Mouse (Mus musculus) kidney, embryonic 15.5 days (tissue): ENCODE measurements around the gene Ubp1. TPM values are rescaled to one million over a fixed set of nuclear protein-coding genes. Genes with fewer than 3 reads are reported as not detected.

Source experiments
- ATAC-seq: fragments of 200-750 bp; cut with Nextera tagmentation; replicated peaks from 2 replicates; pipeline ENCODE4 v1.8.0; 2017; ENCODE audit warnings: moderate TSS enrichment; ENCODE audit not compliant: low FRiP score
- H3K27ac ChIP-seq: fragments of 300-500 bp; sonication (generic); 2 replicates; pipeline ENCODE4 v1.5.1; 2015; ENCODE audit warnings: mild to moderate bottlenecking, inconsistent platforms
- H3K27me3 ChIP-seq: fragments of 300-500 bp; sonication (generic); 2 replicates; pipeline ENCODE4 v1.6.1; 2015; ENCODE audit warnings: inconsistent platforms
- H3K36me3 ChIP-seq: fragments of 300-500 bp; sonication (generic); 2 replicates; pipeline ENCODE4 v1.6.1; 2015; ENCODE audit warnings: inconsistent platforms
- H3K4me1 ChIP-seq: fragments of 300-500 bp; sonication (generic); 2 replicates; pipeline ENCODE4 v1.6.1; 2015; ENCODE audit warnings: inconsistent platforms
- H3K4me2 ChIP-seq: fragments of 300-500 bp; sonication (generic); 2 replicates; pipeline ENCODE4 v1.6.1; 2015; ENCODE audit warnings: moderate library complexity, mild to moderate bottlenecking, inconsistent platforms
- H3K4me3 ChIP-seq: fragments of 300-500 bp; sonication (generic); replicated peaks from 2 replicates; pipeline ENCODE4 v1.5.1; 2015; ENCODE audit warnings: mild to moderate bottlenecking, inconsistent platforms
- H3K9ac ChIP-seq: fragments of 300-500 bp; sonication (generic); 2 replicates; pipeline ENCODE4 v1.6.1; 2015; ENCODE audit warnings: mild to moderate bottlenecking, inconsistent platforms
- H3K9me3 ChIP-seq: fragments of 300-500 bp; sonication (generic); replicated peaks from 2 replicates; pipeline ENCODE4 v1.6.1; 2016; ENCODE audit warnings: inconsistent platforms
- WGBS: fragments of 180-500 bp; shearing (Covaris S2); methylation state at CpG from one replicate; pipeline ENCODE4 v1.1.7; 2015; ENCODE audit warnings: mixed read lengths; 5-methylcytosine and 5-hydroxymethylcytosine counted together
- polyA plus RNA-seq: library from polyadenylated mRNA; unstranded; fragments of >200 nt; fragmentation: Nextera tagmentation; extraction: Ambion mirVana; gene quantifications from 2 replicates; pipeline ENCODE4 v1.2.1, GENCODE M21; 2015

The Ubp1 gene
- polyA plus RNA-seq, 1 experiment from 2014 or later, result 37.2 TPM

- Histone ChIP-seq H3K27me3 (no peaks in the 10 kb centered on the region), H3K27ac (peak overlapping the region; percentile 70), H3K36me3 (no peaks in the 10 kb centered on the region), H3K9me3 (no peaks in the 10 kb centered on the region), H3K9ac (no peak overlapping the region), H3K4me3 (no peak overlapping the region), H3K4me1 (peaks cover 45% of the 10 kb centered on the region), H3K4me2 (0 out of 2 replicates have a peak overlapping the region, but pooled peaks have one; percentile 17)
- no peak for ATAC-seq
- 48% methylated on average over 5 of the region's 5 CpGs for WGBS
Measured at GRCm38 (mm10) chr9:113935638-113936037, 4.9 kb downstream of the Ubp1 start.

- 86% methylated on average over 9 of the region's 9 CpGs for WGBS
- H3K9me3 ChIP-seq, result no peaks in the 10 kb centered on the region
- ATAC-seq, result no peak
- H3K4me1 ChIP-seq, result peaks cover 27% of the 10 kb centered on the region
- H3K4me2 ChIP-seq, result no peak overlapping the region
- H3K9ac ChIP-seq, result no peak overlapping the region
- no peak overlapping the region for H3K4me3 ChIP-seq
- H3K36me3 ChIP-seq, result no peaks in the 10 kb centered on the region
- H3K27ac ChIP-seq, result no peak overlapping the region
- no peaks in the 10 kb centered on the region for H3K27me3 ChIP-seq
Measured at GRCm38 (mm10) chr9:113939063-113939850, 8.5 kb downstream of the Ubp1 start.

GRCm38 (mm10) chr9:113941103-113941805, 10.5 kb downstream of the Ubp1 start:
- no peak for ATAC-seq

GRCm38 (mm10) chr9:113943372-113943771, 12.6 kb downstream of the Ubp1 start:
- no peak for ATAC-seq
- Histone ChIP-seq H3K9me3 (no peaks in the 10 kb centered on the region), H3K9ac (no peak overlapping the region), H3K36me3 (peaks cover 36% of the 10 kb centered on the region), H3K27me3 (no peaks in the 10 kb centered on the region), H3K27ac (no peak overlapping the region), H3K4me3 (no peak overlapping the region), H3K4me2 (no peak overlapping the region), H3K4me1 (0 out of 2 replicates have a peak, but pooled peaks cover 4% of the 10 kb centered on the region)
- WGBS, result 96% methylated on average over 1 of the region's 1 CpGs

More at GRCm38 (mm10) chr9:113941103-113941805, 10.5 kb downstream of the Ubp1 start:
- Histone ChIP-seq H3K36me3 (peaks cover 16% of the 10 kb centered on the region), H3K4me1 (peaks cover 8% of the 10 kb centered on the region), H3K27me3 (no peaks in the 10 kb centered on the region), H3K27ac (no peak overlapping the region), H3K4me3 (no peak overlapping the region), H3K9ac (no peak overlapping the region), H3K9me3 (no peaks in the 10 kb centered on the region), H3K4me2 (no peak overlapping the region)
- 83% methylated on average over 3 of the region's 3 CpGs for WGBS

- Histone ChIP-seq H3K27ac (no peak overlapping the region), H3K9ac (no peak overlapping the region), H3K4me3 (no peak overlapping the region), H3K4me2 (no peak overlapping the region), H3K27me3 (no peaks in the 10 kb centered on the region), H3K9me3 (no peaks in the 10 kb centered on the region), H3K4me1 (no peaks in the 10 kb centered on the region), H3K36me3 (peaks cover 58% of the 10 kb centered on the region)
- WGBS, result 91% methylated on average over 1 of the region's 1 CpGs
- no peak for ATAC-seq
Measured at GRCm38 (mm10) chr9:113947216-113947615, 16.5 kb downstream of the Ubp1 start.

GRCm38 (mm10) chr9:113957777-113958176, 27.0 kb downstream of the Ubp1 start:
- H3K9ac ChIP-seq, result no peak overlapping the region
- WGBS, result 96% methylated on average over 4 of the region's 4 CpGs
- no peak for ATAC-seq
- peaks cover 88% of the 10 kb centered on the region for H3K36me3 ChIP-seq
- H3K4me3 ChIP-seq, result no peak overlapping the region
- H3K4me1 ChIP-seq, result no peaks in the 10 kb centered on the region
- H3K4me2 ChIP-seq, result no peak overlapping the region
- H3K27ac ChIP-seq, result no peak overlapping the region
- H3K9me3 ChIP-seq, result no peaks in the 10 kb centered on the region
- no peaks in the 10 kb centered on the region for H3K27me3 ChIP-seq

GRCm38 (mm10) chr9:113963718-113964117, 33.0 kb downstream of the Ubp1 start:
- Histone ChIP-seq H3K9ac (no peak overlapping the region), H3K36me3 (peaks cover 98% of the 10 kb centered on the region), H3K4me3 (no peak overlapping the region), H3K9me3 (no peaks in the 10 kb centered on the region), H3K4me1 (no peaks in the 10 kb centered on the region), H3K27me3 (no peaks in the 10 kb centered on the region), H3K27ac (no peak overlapping the region), H3K4me2 (no peak overlapping the region)
- no peak for ATAC-seq

GRCm38 (mm10) chr9:113964415-113964814, 33.7 kb downstream of the Ubp1 start:
- Histone ChIP-seq H3K4me2 (no peak overlapping the region), H3K27ac (no peak overlapping the region), H3K9me3 (no peaks in the 10 kb centered on the region), H3K27me3 (no peaks in the 10 kb centered on the region), H3K36me3 (peaks cover 98% of the 10 kb centered on the region), H3K9ac (no peak overlapping the region), H3K4me3 (no peak overlapping the region), H3K4me1 (no peaks in the 10 kb centered on the region)
- WGBS, result 91% methylated on average over 8 of the region's 8 CpGs
- ATAC-seq, result no peak

GRCm38 (mm10) chr9:113966838-113967237, 36.1 kb downstream of the Ubp1 start:
- H3K4me1 ChIP-seq, result no peaks in the 10 kb centered on the region
- H3K4me3 ChIP-seq, result no peak overlapping the region
- no peaks in the 10 kb centered on the region for H3K9me3 ChIP-seq
- peaks cover 97% of the 10 kb centered on the region for H3K36me3 ChIP-seq
- H3K9ac ChIP-seq, result no peak overlapping the region
- no peaks in the 10 kb centered on the region for H3K27me3 ChIP-seq
- no peak overlapping the region for H3K27ac ChIP-seq
- no peak for ATAC-seq
- 93% methylated on average over 4 of the region's 4 CpGs for WGBS
- H3K4me2 ChIP-seq, result no peak overlapping the region

GRCm38 (mm10) chr9:113968967-113969366, 38.2 kb downstream of the Ubp1 start:
- Histone ChIP-seq H3K36me3 (peaks cover 92% of the 10 kb centered on the region), H3K4me1 (no peaks in the 10 kb centered on the region), H3K9ac (no peak overlapping the region), H3K27me3 (no peaks in the 10 kb centered on the region), H3K9me3 (no peaks in the 10 kb centered on the region), H3K27ac (no peak overlapping the region), H3K4me2 (no peak overlapping the region), H3K4me3 (no peak overlapping the region)
- ATAC-seq, result peak; percentile 92
- WGBS, result 94% methylated on average over 7 of the region's 7 CpGs

- no peaks in the 10 kb centered on the region for H3K4me1 ChIP-seq
- no peak overlapping the region for H3K9ac ChIP-seq
- H3K27ac ChIP-seq, result no peak overlapping the region
- no peak overlapping the region for H3K4me2 ChIP-seq
- H3K27me3 ChIP-seq, result no peaks in the 10 kb centered on the region
- H3K36me3 ChIP-seq, result peaks cover 92% of the 10 kb centered on the region
- WGBS, result 93% methylated on average over 8 of the region's 8 CpGs
- H3K4me3 ChIP-seq, result no peak overlapping the region
- H3K9me3 ChIP-seq, result no peaks in the 10 kb centered on the region
- no peak for ATAC-seq
Measured at GRCm38 (mm10) chr9:113969399-113969798, 38.7 kb downstream of the Ubp1 start.

GRCm38 (mm10) chr9:113970041-113970440, 39.3 kb downstream of the Ubp1 start:
- Histone ChIP-seq H3K4me3 (no peak overlapping the region), H3K4me2 (no peak overlapping the region), H3K36me3 (peaks cover 92% of the 10 kb centered on the region), H3K9me3 (no peaks in the 10 kb centered on the region), H3K27ac (no peak overlapping the region), H3K4me1 (no peaks in the 10 kb centered on the region), H3K27me3 (no peaks in the 10 kb centered on the region), H3K9ac (no peak overlapping the region)
- 0 out of 2 replicates have a peak, but pooled peaks have one; percentile 37 for ATAC-seq
- 79% methylated on average over 14 of the region's 14 CpGs for WGBS
